Mouse (Mus musculus): ENCODE results near the gene Gm11639. TPM values are rescaled to one million over a fixed set of nuclear protein-coding genes. Genes with fewer than 3 reads are reported as not detected.

Gm11639 gene
- total RNA-seq, 2 experiments from 2014 or later: 0.79 to 1.3 TPM

DNA sequence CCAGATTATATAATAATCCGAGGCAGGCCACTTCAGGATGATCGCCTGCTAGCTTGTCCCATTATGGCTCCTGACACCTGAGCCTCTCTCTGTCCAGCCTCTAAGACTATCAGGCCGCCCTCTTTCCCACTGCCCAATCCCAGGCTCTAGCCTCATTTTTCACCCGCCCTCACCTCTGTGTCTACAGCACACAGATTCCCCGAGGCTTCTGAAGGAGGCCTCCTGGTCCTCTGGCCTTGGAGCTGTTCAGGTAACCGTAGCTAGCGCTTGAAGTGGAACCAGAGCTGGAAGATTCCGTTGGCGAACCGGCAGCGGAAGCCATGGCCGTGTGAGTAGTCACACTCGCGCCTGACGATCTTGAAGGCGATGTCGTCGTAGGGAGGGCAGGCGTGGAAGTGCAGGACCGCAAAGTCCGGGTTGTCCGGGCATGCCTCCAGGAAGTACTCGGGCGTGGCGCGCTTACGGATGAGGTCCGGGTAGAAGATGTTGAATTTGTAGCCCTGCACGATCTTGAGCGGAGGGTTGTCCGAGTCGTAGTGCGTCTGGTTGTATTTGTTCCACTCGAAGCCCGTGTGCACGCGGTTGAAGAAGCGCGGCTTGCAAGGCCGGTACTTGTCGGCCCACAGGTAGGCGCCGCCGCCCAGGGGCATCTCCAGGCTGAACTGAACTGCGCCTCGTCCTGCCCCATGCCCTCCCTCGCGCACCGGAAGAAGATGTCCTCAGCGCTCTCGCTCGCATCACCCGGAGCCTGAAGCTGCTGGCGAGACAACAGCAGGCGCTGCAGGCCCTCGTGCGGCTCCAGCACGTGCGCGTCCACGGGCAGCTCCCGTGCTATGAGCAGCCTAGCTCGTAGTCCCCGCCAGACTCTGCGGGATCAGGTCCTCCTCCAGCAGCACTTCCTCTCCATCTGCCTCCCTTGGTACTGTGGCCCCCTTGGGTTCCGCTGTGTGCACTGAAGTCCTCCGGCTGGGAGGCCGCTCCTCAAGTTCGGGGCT lies 479.3 kb downstream of the Gm11639 start:
- DNase-seq (ENCODE audit: extremely low spot score in 1 of 2, low spot score in 2 of 2): no peak
- no peak overlapping the region for H3K27ac ChIP-seq
- no peak for TF ChIP-seq CTCF (IDR thresholded peaks at IDR 0.05)
- H3K4me3 ChIP-seq: no peak overlapping the region
- intact Hi-C loops (cut with DNase I): no loop called here

DNA sequence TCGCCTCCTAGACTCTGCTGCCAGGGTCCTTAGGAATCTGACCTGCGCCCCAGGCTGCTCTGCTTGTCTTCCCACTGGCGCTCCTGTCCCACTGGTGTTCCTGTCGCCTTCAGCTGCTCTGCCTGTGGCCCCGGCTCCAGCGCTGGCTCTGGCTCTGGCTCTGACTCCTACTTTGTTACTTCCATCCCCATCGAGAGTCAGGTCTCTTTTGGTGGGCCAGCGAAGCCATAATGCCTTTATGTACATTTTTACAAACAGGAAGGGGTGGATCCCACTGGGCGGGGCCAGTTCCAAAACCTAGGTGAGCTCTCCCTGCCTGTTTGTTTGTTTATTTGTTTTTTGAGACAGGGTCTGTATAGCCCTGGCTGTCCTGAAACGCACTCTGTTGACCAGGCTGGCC lies 481.3 kb downstream of the Gm11639 start:
- intact Hi-C loops (cut with DNase I): no loop called here
- H3K4me3 ChIP-seq: no peak overlapping the region
- H3K27ac ChIP-seq: no peak overlapping the region
- no peak for DNase-seq (ENCODE audit: extremely low spot score in 1 of 2, low spot score in 2 of 2)
- no peak for TF ChIP-seq CTCF (IDR thresholded peaks at IDR 0.05)

Other genes with a start within 250 kb of the Gm11639 start
- gene Kansl1, start 216.8 kb upstream of the Gm11639 start, total RNA-seq (2021): 10 to 100 TPM; 78.6 to 80.0 TPM
- gene Cdc27, start 135.1 kb upstream of the Gm11639 start, total RNA-seq (2021): 10 to 100 TPM; 55.9 to 57.7 TPM
- gene Myl4, start 135.0 kb upstream of the Gm11639 start, total RNA-seq (2021): 10 to 100 TPM; 21.3 to 24.5 TPM
- 1 to 10 TPM; 2.9 to 3.4 TPM for gene Itgb3, start 77.7 kb upstream of the Gm11639 start, total RNA-seq (2021)